Mouse (Mus musculus) lung, postnatal 10 days (tissue): ENCODE results near the gene Naip6.
"Not testable (repeated sequence)": the region's sequence is repeated elsewhere in the genome, so short reads cannot be mapped to it uniquely, and the experiment has no call there.

Experiments used
- DNase-seq: peaks from one replicate; pipeline ENCODE4 v3.0.0; 2021

Naip6 gene

DNA sequence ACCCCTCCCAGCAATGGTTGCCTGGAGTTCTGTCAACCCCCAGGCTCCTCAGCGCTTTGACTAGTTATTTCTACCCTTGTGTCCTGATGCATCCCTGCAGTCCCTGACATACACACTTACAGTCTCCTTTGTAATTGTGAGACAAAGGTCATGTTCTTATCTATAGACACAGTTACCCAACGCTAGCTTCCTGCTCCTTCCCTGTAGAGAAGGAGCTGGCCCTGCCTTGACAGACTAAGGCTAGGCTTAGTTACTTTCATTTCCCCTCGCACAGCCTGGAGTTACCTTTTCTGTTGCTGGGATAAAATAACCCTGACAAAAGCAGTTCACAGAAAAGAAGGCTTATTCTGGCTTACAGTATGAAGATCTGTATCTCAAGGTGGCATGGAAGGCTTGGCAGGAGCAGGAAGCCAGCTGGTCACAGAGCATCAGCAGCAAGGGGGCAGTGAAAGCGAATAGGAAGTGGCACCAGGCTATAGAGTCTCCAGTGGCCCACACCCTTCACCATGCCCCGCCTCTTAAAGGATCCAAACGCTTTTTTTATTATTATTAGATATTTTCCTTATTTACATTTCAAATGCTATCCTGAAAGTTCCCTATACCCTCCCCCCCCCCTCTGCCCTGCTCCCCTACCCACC is at the start of gene Naip6:
TSS of gene Naip6 (minus strand) at position 419 of the 638 bp plus-strand sequence.
- DNase-seq = not testable (repeated sequence)

DNA sequence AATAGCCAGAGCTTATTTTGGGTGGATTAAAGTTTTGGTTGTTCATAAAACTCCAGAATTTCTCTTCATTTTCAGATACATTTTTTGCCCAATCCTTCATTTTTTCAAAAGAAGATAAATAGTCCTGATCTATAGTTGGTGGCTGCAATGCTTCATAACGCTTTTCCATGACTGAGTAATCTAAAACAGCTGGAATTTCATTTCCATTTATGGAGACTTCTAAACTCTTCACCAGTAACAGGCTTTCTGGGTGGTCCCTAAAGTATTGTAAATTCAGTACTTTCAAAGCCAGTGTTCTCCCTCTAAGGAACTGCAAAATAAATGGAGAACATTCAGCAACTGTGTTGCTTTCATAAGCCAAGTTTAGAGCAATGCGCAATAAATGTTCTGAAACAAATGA is 34.8 kb upstream of the Naip6 start:
- not testable (repeated sequence) for DNase-seq

DNA sequence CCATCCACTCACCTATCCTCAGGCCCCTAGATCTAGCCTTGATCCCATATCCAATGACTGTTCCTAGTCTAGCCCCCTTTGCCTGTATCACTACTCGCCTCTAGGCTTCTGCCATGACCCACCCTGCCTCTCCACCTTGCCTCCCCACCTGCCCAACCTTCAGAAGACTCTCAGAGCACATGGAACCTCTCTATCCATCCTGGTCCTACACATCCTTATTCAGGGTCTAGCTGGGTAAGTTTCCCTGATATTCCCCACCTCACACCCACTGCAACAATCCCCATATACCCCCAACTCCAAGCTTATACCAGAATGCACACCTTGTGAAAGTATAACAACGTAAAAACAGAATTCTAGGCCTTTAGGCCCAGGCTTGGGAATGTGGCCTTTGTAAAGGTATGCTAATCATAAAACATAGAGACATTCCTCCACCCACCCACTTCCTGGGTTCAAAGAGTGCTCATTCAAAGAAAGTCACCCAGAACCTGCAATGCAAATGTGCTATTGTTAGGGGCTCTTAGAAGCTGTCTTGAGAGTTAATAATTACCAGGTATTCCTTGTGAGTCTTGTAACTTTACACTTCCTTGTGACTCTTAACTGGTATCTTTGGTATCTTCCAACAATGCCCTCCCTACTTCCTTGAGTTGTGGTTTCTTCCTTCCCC is 32.2 kb upstream of the Naip6 start:
- not testable (repeated sequence) for DNase-seq

DNA sequence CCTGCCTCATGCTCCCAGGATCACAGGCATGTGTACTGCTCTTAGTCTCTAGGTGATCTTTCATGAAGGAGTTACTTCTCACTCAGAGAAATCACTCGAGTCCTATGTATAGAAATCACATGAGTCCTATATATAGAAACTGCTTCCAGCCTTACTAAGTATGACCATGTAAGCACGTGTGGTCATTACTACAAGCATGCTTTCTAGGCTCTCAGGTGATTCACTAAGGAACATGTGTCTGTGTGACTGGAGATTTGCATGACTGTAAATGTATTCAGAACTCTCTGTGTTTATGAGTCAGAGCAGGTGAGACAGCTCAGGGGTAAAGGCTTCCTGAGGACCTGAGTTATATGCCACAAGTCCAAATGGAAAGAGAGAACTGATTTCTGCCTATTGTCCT is 24.3 kb upstream of the Naip6 start:
- DNase-seq = no peak

- not testable (repeated sequence) for DNase-seq
These were observed 14.3 kb upstream of the Naip6 start for GRCm38 (mm10) chr13:100331728-100332127.

- not testable (repeated sequence) for DNase-seq
These were observed 11.4 kb upstream of the Naip6 start for GRCm38 (mm10) chr13:100328899-100329298.

DNA sequence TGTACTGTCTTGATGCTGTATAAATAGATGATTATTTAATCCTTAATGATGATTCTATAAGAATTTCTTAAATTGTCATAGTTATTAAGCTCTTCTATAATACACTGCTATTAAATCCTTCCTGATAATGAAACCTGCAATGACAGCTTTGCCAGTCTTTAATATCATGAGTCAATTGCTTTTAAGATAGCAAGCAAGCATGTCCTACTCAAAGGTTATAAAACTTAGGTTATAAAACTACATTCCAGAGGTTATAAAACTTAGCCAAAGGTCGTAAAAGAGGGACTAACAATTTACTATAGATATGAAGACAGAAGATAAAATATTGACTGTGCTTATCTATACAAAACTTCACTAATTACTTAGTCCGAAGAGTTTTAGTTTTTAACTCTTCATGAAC is 10.6 kb upstream of the Naip6 start:
- DNase-seq = not testable (repeated sequence)

GRCm38 (mm10) chr13:100322266-100322837 is 4.9 kb upstream of the Naip6 start:
- not testable (repeated sequence) for DNase-seq

- DNase-seq = no peak
These were observed 32.9 kb downstream of the Naip6 start for GRCm38 (mm10) chr13:100284611-100285010.

DNA sequence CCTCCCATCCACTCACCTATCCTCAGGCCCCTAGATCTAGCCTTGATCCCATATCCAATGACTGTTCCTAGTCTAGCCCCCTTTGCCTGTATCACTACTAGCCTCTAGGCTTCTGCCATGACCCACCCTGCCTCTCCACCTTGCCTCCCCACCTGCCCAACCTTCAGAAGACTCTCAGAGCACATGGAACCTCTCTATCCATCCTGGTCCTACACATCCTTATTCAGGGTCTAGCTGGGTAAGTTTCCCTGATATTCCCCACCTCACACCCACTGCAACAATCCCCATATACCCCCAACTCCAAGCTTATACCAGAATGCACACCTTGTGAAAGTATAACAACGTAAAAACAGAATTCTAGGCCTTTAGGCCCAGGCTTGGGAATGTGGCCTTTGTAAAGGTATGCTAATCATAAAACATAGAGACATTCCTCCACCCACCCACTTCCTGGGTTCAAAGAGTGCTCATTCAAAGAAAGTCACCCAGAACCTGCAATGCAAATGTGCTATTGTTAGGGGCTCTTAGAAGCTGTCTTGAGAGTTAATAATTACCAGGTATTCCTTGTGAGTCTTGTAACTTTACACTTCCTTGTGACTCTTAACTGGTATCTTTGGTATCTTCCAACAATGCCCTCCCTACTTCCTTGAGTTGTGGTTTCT is 45.9 kb downstream of the Naip6 start:
- DNase-seq = not testable (repeated sequence)

- not testable (repeated sequence) for DNase-seq
These were observed 60.5 kb downstream of the Naip6 start for GRCm38 (mm10) chr13:100256996-100257395.

- not testable (repeated sequence) for DNase-seq
These were observed 61.5 kb downstream of the Naip6 start for GRCm38 (mm10) chr13:100255925-100256324.

DNA sequence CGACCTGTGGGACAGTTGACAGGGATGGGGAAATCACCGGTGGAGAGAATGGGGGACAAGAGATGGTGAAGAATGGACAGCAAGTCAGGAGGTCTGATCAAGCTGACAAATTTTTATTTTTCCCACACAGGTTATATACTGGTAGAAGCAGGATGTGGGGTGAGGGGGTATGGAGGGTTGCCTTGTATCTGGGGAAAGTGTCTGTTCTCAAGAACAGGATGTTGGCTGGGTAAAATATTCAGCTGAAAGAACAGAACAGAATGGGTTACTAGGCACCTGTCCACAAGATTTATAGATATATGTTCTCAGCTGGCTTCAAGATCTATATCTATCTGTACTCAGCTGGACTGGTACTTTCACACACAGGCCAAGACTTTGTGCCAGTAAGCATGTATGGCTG is 65.6 kb downstream of the Naip6 start:
- DNase-seq = not testable (repeated sequence)

GRCm38 (mm10) chr13:100246896-100247519 is 70.5 kb downstream of the Naip6 start:
- DNase-seq = not testable (repeated sequence)

DNA sequence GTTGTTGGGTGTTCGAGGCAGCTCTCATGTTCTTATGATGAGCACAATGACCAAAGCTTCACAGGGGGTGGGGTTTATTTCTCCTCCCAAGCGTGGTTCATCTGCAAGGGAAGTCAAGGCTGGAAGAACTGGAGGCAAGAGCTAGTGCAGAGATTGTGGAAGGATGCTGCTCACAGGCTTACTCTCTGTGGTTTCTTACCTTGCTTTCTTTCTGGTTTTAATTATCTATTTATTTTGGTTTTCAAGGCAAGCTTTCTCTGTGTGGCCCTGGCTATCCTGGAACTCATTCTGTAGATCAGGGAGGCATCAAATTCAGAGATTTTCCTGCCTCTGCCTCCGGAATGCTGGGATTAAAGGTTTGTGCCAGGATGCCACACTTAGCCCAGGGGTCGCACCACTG is 71.3 kb downstream of the Naip6 start, which contains the start of gene Naip5:
TSS of gene Naip5 (minus strand) at position 101 of the 400 bp plus-strand sequence.
- not testable (repeated sequence) for DNase-seq

- DNase-seq = no peak
These were observed 73.8 kb downstream of the Naip6 start for GRCm38 (mm10) chr13:100243702-100244101.
